Mouse (Mus musculus) stomach, postnatal 0 days (tissue): Measurements from ENCODE around the gene Parn. TPM values are rescaled to one million over a fixed set of nuclear protein-coding genes. Genes with fewer than 3 reads are reported as not detected.

Experiments
- ATAC-seq: fragments of 200-750 bp; cut with Nextera tagmentation; 2 replicates; pipeline ENCODE4 v1.8.0; 2017; ENCODE audit not compliant: low FRiP score, low TSS enrichment
- DNase-seq: peaks from one replicate; pipeline ENCODE4 v3.0.0-alpha.2; 2016; ENCODE audit warnings: low spot score
- H3K27ac ChIP-seq: fragments of 300-500 bp; sonication (generic); replicated peaks from 2 replicates; pipeline ENCODE4 v1.5.1; 2014; ENCODE audit warnings: mild to moderate bottlenecking, control low read depth
- H3K27me3 ChIP-seq: fragments of 300-500 bp; sonication (generic); 2 replicates; pipeline ENCODE4 v1.6.1; 2014; ENCODE audit warnings: low read length; ENCODE audit not compliant: control insufficient read depth, insufficient read depth
- H3K36me3 ChIP-seq: fragments of 300-500 bp; sonication (generic); 2 replicates; pipeline ENCODE4 v1.6.1; 2014; ENCODE audit warnings: low read length, mixed read lengths; ENCODE audit not compliant: control insufficient read depth, insufficient read depth
- H3K4me1 ChIP-seq: fragments of 300-500 bp; sonication (generic); replicated peaks from 2 replicates; pipeline ENCODE4 v1.6.1; 2014; ENCODE audit warnings: antibody characterized with exemption; ENCODE audit not compliant: control insufficient read depth, insufficient read depth
- H3K4me2 ChIP-seq: fragments of 300-500 bp; sonication (generic); replicated peaks from 2 replicates; pipeline ENCODE4 v1.6.1; 2014; ENCODE audit warnings: low read depth, mild to moderate bottlenecking, control low read depth, moderate library complexity
- H3K4me3 ChIP-seq: fragments of 300-500 bp; sonication (generic); 2 replicates; pipeline ENCODE4 v1.5.1; 2014; ENCODE audit warnings: low read depth, low read length, control low read depth
- H3K9ac ChIP-seq: fragments of 300-500 bp; sonication (generic); 2 replicates; pipeline ENCODE4 v1.6.1; 2014; ENCODE audit warnings: mild to moderate bottlenecking, low read length, control low read depth, mixed read lengths
- H3K9me3 ChIP-seq: fragments of 300-500 bp; sonication (generic); 2 replicates; pipeline ENCODE4 v1.6.1; 2016; ENCODE audit warnings: low read length; ENCODE audit not compliant: control insufficient read depth
- CTCF ChIP-seq: IDR thresholded peaks from 2 replicates; pipeline ENCODE4 v1.5.1; 2016; ENCODE audit warnings: antibody characterized with exemption, low read depth, mild to moderate bottlenecking, moderate library complexity
- EP300 ChIP-seq: optimal IDR thresholded peaks from 2 replicates; pipeline ENCODE3; 2016; ENCODE audit warnings: antibody characterized with exemption
- WGBS: fragments of 180-500 bp; shearing (Covaris S2); extraction: QIAGEN DNeasy Blood & Tissue Kit; methylation state at CpG from one replicate; pipeline ENCODE4 v1.1.7; 2014; 5-methylcytosine and 5-hydroxymethylcytosine counted together
- polyA plus RNA-seq: library from polyadenylated mRNA; unstranded; fragments of >200 nt; fragmentation: Nextera tagmentation; extraction: Ambion mirVana; gene quantifications from 2 replicates; pipeline ENCODE4 v1.2.1, GENCODE M21; 2015

The Parn gene
- polyA plus RNA-seq, 1 experiment from 2014 or later = 23.7 TPM

GRCm38 (mm10) chr16:13557784-13558183 is 110.2 kb downstream of the Parn start:
- DNase-seq = no peak
- 74% methylated on average over 2 of the region's 2 CpGs for WGBS
- Histone ChIP-seq H3K4me1 (no peaks in the 10 kb centered on the region), H3K9ac (no peak overlapping the region), H3K36me3 (0 out of 2 replicates have a peak, but pooled peaks cover 4% of the 10 kb centered on the region), H3K27me3 (no peaks in the 10 kb centered on the region), H3K27ac (no peak overlapping the region), H3K4me3 (no peak overlapping the region), H3K9me3 (no peaks in the 10 kb centered on the region), H3K4me2 (no peak overlapping the region)
- no peak for TF ChIP-seq CTCF
- no peak for TF ChIP-seq EP300
- no peak for ATAC-seq

DNA sequence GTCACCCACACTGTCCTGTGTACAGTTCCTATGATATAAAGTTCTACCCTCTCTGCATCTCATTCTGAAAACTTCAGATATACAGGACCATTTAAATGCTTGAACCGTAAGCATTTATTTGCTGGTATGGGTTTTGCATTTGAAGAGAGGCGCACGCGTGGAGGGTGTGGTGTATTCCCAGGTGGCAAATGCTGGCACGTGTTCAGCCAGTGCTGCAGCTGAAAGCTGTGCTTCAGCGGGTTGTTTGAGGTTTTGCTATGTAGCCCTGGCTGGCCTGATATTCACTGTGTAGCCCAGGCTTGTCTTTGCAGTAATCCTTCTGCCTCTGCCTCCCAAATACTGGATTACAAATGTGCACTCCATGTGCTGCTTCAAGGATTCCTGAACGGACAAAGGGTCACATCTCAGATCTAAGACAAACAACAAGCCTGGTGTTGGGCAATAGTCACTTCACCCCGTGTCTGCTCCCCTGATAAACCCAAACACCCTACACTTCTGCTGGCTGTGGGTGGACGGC is 111.0 kb downstream of the Parn start:
- no peaks in the 10 kb centered on the region for H3K4me1 ChIP-seq
- no peak for TF ChIP-seq CTCF
- no peak for TF ChIP-seq EP300
- H3K9me3 ChIP-seq = no peaks in the 10 kb centered on the region
- H3K9ac ChIP-seq = no peak overlapping the region
- no peak overlapping the region for H3K4me3 ChIP-seq
- H3K27ac ChIP-seq = no peak overlapping the region
- no peaks in the 10 kb centered on the region for H3K27me3 ChIP-seq
- H3K4me2 ChIP-seq = no peak overlapping the region
- DNase-seq = no peak
- WGBS = 68% methylated on average over 9 of the region's 9 CpGs
- no peak for ATAC-seq
- H3K36me3 ChIP-seq = 0 out of 2 replicates have a peak, but pooled peaks cover 4% of the 10 kb centered on the region

- Histone ChIP-seq H3K27ac (no peak overlapping the region), H3K9me3 (no peaks in the 10 kb centered on the region), H3K9ac (no peak overlapping the region), H3K27me3 (no peaks in the 10 kb centered on the region), H3K4me3 (no peak overlapping the region), H3K4me2 (no peak overlapping the region), H3K36me3 (0 out of 2 replicates have a peak, but pooled peaks cover 4% of the 10 kb centered on the region), H3K4me1 (no peaks in the 10 kb centered on the region)
- DNase-seq (no peak), ATAC-seq (no peak)
- 92% methylated on average over 7 of the region's 7 CpGs for WGBS
- no peak for TF ChIP-seq EP300
- no peak for TF ChIP-seq CTCF
Measured at GRCm38 (mm10) chr16:13556446-13556845, 111.5 kb downstream of the Parn start.

DNA sequence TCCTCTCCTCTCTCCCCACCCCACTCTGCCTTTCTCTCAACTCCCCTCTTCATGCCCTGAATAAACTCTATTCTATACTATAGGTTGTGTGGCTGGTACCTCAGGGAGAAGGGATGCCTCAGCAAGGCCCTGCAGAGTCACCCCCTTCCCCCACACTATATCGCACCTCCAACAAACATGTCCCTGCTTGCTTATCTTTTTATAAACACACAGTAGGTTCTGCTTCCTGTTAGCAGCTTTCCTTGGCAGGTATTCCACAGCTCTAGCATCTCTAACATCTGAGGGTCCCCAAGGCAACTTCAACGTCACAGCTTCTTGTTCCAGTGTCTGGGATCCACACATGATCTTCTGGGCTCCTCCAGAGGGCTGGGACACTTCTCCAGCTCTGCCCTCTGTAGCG is 117.3 kb downstream of the Parn start:
- H3K4me3 ChIP-seq = no peak overlapping the region
- no peak overlapping the region for H3K9ac ChIP-seq
- H3K4me2 ChIP-seq = no peak overlapping the region
- DNase-seq = no peak
- no peak for ATAC-seq
- no peaks in the 10 kb centered on the region for H3K4me1 ChIP-seq
- no peak overlapping the region for H3K27ac ChIP-seq
- WGBS = 92% methylated on average over 3 of the region's 3 CpGs
- no peak for TF ChIP-seq EP300
- TF ChIP-seq CTCF = no peak
- peaks cover 10% of the 10 kb centered on the region for H3K9me3 ChIP-seq
- no peaks in the 10 kb centered on the region for H3K27me3 ChIP-seq
- peaks cover 6% of the 10 kb centered on the region; the same call in 1 of the 2 replicates for H3K36me3 ChIP-seq

GRCm38 (mm10) chr16:13549976-13550375 is 118.0 kb downstream of the Parn start:
- ATAC-seq (no peak), DNase-seq (no peak)
- H3K27me3 ChIP-seq = no peaks in the 10 kb centered on the region
- H3K4me3 ChIP-seq = no peak overlapping the region
- no peaks in the 10 kb centered on the region for H3K4me1 ChIP-seq
- peaks cover 10% of the 10 kb centered on the region for H3K9me3 ChIP-seq
- H3K9ac ChIP-seq = no peak overlapping the region
- no peak overlapping the region for H3K4me2 ChIP-seq
- H3K36me3 ChIP-seq = peaks cover 5% of the 10 kb centered on the region; the same call in 1 of the 2 replicates
- TF ChIP-seq CTCF (no peak), EP300 (no peak)
- 92% methylated on average over 2 of the region's 2 CpGs for WGBS
- H3K27ac ChIP-seq = no peak overlapping the region

DNA sequence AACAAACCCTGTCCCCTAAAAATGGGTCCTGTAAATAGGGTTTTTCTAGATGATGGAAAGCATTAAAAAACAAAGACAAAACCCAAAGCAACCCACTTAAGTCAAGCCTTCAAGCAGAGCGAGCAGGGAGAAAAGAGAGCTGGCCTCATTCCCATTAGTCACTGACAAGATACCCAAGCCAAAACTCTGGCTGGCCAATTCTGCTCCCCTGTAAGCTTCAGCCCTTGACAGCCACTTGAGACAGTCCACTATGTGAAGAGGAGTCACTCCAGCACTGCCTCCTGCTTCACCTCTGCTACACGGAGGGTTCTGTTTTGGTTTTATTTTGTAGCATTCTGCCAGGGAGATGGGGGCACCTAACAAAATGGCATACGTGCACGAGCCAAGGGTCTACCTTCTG is 126.2 kb downstream of the Parn start:
- no peak overlapping the region for H3K9ac ChIP-seq
- no peak overlapping the region for H3K4me3 ChIP-seq
- ATAC-seq (no peak), DNase-seq (no peak)
- no peaks in the 10 kb centered on the region for H3K27me3 ChIP-seq
- no peak overlapping the region for H3K4me2 ChIP-seq
- H3K4me1 ChIP-seq = no peaks in the 10 kb centered on the region
- H3K9me3 ChIP-seq = peaks cover 7% of the 10 kb centered on the region
- peaks cover 5% of the 10 kb centered on the region; the same call in 1 of the 2 replicates for H3K36me3 ChIP-seq
- H3K27ac ChIP-seq = no peak overlapping the region
- TF ChIP-seq EP300 (no peak), CTCF (no peak)
- 57% methylated on average over 4 of the region's 4 CpGs for WGBS
